Mouse (Mus musculus) embryo, embryonic 11 days (tissue): ENCODE data around the gene Gm17720.

Source experiments
- DNase-seq: peaks from one replicate; pipeline ENCODE4 v3.0.0-alpha.2; 2015

Gm17720 gene

GRCm38 (mm10) chr8:110102653-110103052, at the start of gene Gm17720:
Gm17720 (minus strand) TSS chr8:110102753.
- no peak for DNase-seq

- DNase-seq, result peak; percentile 79
Measured at GRCm38 (mm10) chr8:110145538-110145937, 43.0 kb upstream of the Gm17720 start.

GRCm38 (mm10) chr8:110140770-110141169, 38.2 kb upstream of the Gm17720 start:
- no peak for DNase-seq

GRCm38 (mm10) chr8:110140156-110140555, 37.6 kb upstream of the Gm17720 start:
- DNase-seq, result no peak

- DNase-seq, result no peak
Measured at GRCm38 (mm10) chr8:110135515-110135914, 33.0 kb upstream of the Gm17720 start.

GRCm38 (mm10) chr8:110134236-110134635, 31.7 kb upstream of the Gm17720 start:
- no peak for DNase-seq

- DNase-seq, result peak; percentile 87
Measured at GRCm38 (mm10) chr8:110130537-110130936, 28.0 kb upstream of the Gm17720 start.

- DNase-seq, result peak; percentile 31
Measured at GRCm38 (mm10) chr8:110119715-110120114, 17.2 kb upstream of the Gm17720 start.

- no peak for DNase-seq
Measured at GRCm38 (mm10) chr8:110101676-110102075, 877 bp downstream of the Gm17720 start.

GRCm38 (mm10) chr8:110100907-110101306, 1.6 kb downstream of the Gm17720 start, which contains the start of gene Gm21964:
Gm21964 (plus strand) TSS chr8:110101207.
- no peak for DNase-seq

- no peak for DNase-seq
Measured at GRCm38 (mm10) chr8:110091869-110092268, 10.7 kb downstream of the Gm17720 start.

GRCm38 (mm10) chr8:110082416-110083105, 20.0 kb downstream of the Gm17720 start:
- DNase-seq, result peak; percentile 19

- peak; percentile 79 for DNase-seq
Measured at GRCm38 (mm10) chr8:110079282-110080221, 23.0 kb downstream of the Gm17720 start, which contains the start of gene Zfp612. Zfp612 (plus strand) TSS chr8:110079746.

- no peak for DNase-seq
Measured at GRCm38 (mm10) chr8:110074496-110074895, 28.1 kb downstream of the Gm17720 start.

GRCm38 (mm10) chr8:110071600-110071999, 31.0 kb downstream of the Gm17720 start:
- DNase-seq, result peak; percentile 88

GRCm38 (mm10) chr8:110069706-110070105, 32.8 kb downstream of the Gm17720 start:
- DNase-seq, result no peak

GRCm38 (mm10) chr8:110065676-110066075, 36.9 kb downstream of the Gm17720 start:
- no peak for DNase-seq

- no peak for DNase-seq
Measured at GRCm38 (mm10) chr8:110064606-110065365, 37.8 kb downstream of the Gm17720 start.

- DNase-seq, result no peak
Measured at GRCm38 (mm10) chr8:110064161-110064560, 38.4 kb downstream of the Gm17720 start.

GRCm38 (mm10) chr8:110058207-110058606, 44.3 kb downstream of the Gm17720 start:
- no peak for DNase-seq

GRCm38 (mm10) chr8:110051208-110051607, 51.3 kb downstream of the Gm17720 start:
- DNase-seq, result no peak

- no peak for DNase-seq
Measured at GRCm38 (mm10) chr8:110040509-110040908, 62.0 kb downstream of the Gm17720 start.

GRCm38 (mm10) chr8:110039659-110040058, 62.9 kb downstream of the Gm17720 start, which contains the start of gene Chst4:
Chst4 (minus strand) TSS chr8:110039740.
- no peak for DNase-seq
